Mouse (Mus musculus): ENCODE measurements around the gene Sprr3.

DNA sequence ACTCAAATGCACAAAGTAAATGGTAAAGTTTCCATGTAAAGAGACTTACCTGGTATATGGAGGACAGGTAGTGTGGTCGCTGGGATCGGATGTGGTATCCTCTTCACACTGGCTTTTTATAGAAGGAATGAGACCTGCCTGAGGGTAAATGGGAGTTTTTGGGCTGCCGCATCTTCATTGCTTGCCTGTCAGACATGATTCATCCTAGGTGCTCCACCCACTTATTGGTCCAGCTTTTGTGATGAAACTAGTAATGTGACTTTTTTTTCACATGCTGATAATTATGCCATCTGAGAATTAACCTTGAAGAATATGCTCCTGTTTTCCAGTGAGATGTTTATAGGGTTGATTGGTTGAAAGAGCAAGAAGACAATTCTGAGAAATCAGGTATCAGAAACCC, 19.8 kb downstream of the Sprr3 start, which contains the start of gene Sprr1b:
- TF ChIP-seq POLR2A (IDR thresholded peaks at IDR 0.05; ENCODE audit: borderline replicate concordance, insufficient read depth, low read length) (no peak), CTCF (IDR thresholded peaks at IDR 0.05; ENCODE audit: borderline replicate concordance, insufficient read depth, low read depth, low read length) (no peak)

All from cerebellum, adult 2 months (tissue).